Mouse (Mus musculus): Measurements from ENCODE around the gene Zfp598.
"Not testable (repeated sequence)": the region's sequence is repeated elsewhere in the genome, so short reads cannot be mapped to it uniquely, and the experiment has no call there.

The Zfp598 gene

DNA sequence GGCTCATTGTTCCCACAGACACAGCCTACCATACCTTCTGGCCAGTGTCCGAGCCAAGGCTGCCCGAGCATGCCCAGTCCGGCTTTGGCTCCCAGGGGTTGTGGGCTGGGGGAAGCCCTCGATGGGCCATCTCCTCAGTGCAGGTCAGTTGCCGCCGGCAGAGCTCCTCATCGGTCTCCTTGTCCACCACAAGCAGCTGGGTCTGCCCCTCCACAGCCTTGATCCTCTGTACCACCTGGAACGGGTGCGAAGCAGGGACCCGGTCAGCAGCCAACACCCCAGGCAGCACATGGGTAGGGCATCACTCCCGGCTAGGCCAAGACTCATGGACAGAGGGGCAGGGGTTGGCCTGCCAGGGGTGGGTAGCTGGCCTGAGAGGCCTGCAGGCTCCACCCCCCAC, 22.0 kb upstream of the Zfp598 start:
- DNase-seq (ENCODE audit: low spot score): no peak

DNA sequence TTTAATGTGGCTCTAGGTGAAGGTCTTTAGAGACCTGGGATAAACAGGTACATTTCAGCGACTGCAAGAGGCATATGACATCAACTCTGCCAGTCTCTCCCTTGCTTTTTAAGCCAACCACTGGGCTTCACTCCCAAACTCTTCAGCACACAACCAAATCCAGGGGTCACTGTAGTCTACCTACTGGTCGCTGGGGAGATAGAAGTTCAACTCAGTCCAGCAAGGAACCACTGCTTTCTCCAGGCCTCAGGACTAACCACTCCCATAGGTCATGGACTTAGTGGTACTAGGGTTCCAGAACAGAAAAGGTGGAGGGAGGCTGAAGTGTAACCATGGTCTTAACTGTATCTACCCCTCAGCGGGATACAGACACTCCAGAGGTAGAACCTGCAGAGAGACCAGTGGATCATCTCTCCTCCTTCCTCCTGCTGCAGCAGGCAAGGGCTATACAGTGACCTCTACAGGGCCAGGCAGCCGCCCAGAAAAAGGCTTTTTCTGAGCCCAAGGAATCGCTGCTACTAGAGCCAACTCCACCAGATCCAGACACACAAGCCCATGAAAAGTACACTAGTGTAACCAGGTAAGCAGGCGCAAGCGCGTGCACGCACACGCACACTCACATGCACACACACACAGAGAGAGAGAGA, 20.6 kb upstream of the Zfp598 start:
- DNase-seq (ENCODE audit: low spot score): no peak

DNA sequence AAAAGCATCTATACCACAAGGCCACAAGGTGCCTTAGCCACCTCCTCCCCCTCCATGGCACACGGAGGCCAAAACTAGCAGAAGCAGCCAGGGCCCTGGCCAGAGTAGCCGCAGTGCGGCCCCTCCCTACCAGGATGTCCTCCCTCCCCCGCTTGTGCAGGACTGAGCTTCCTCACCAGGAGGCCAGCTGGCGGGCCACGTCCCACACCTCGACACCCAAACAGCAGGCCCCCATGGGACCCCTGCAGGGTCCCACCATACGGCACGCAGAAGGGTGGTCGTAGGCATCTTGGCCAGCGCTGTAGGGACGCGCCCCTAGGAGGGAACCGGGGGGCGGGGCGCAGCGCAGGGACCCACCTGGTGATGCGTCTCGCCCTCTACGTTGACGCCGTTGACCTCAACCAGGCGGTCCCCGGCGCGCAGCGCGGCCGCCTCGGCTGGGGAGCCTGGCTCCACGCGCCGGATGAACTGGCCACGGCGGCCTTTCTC, 19.9 kb upstream of the Zfp598 start:
- DNase-seq (ENCODE audit: low spot score): no peak

DNA sequence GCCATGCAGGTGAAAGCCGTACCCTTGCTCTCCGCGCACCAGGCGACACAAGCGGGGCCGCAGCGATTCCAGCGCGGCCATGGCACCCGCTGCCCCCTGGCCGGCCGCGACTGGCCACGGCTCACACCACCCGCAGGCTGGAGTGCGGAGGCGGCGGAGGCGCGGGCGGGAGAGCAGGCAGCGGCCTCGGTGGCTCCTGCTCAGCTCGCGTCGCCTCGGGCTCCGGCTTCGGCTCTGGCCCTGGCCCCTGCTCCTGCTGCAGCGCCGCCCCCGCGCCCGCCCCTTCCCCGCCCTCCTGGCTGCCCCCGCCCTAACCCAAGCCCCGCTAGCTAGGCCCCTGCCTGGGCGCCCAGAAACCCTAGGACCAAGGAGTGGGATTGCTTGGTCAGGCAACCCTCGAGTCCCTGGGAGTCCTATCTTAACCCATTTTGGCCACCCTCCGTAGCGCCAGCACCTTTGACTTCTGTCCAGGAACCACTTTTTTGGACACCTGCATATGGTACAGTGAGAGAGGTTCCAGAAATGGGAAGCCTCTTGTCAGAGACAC, 19.3 kb upstream of the Zfp598 start, which contains the start of gene Slc9a3r2:
TSS of gene Slc9a3r2 (minus strand) at position 258 of the 547 bp plus-strand sequence.
- DNase-seq (ENCODE audit: low spot score): no peak

DNA sequence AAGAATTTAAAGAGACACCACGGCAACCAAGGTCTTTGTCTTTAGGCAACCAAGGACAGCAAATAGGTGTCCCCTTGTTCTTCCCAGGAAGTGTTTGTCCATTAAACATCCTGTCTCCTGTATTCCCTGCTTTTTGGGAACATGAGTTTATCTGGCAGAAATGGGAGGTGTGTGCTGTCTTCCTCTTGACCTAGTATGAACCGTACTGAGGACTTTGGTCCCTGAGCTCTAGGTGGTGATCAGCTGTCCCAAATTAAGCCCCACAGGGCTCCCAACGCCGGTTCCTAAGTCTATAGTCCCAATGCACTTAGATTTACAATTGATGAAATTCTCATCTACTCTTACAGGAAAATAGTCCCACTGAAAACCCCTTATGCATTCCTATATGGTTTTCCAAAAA, 18.7 kb upstream of the Zfp598 start:
- DNase-seq (ENCODE audit: low spot score): no peak

DNA sequence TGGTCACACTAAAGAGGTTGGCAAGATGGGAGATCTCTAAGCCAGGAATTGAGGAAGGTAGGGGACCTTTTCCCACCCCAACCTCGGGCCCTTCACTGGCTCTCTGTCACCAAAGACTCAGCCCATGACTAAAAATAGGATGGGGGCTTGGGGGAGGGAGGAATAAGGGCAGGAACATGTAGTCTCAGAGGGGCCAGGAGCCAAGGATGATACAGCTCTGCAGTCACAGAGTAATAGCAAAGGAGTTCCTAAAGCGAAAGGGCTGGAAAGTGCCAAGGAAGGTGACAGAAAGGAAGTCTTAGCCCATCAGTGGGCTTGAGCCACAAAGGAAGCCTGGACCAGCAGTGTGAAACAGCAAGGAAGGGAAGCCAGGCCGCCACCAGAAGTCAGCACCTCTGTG, 17.7 kb upstream of the Zfp598 start:
- no peak for DNase-seq (ENCODE audit: low spot score)

DNA sequence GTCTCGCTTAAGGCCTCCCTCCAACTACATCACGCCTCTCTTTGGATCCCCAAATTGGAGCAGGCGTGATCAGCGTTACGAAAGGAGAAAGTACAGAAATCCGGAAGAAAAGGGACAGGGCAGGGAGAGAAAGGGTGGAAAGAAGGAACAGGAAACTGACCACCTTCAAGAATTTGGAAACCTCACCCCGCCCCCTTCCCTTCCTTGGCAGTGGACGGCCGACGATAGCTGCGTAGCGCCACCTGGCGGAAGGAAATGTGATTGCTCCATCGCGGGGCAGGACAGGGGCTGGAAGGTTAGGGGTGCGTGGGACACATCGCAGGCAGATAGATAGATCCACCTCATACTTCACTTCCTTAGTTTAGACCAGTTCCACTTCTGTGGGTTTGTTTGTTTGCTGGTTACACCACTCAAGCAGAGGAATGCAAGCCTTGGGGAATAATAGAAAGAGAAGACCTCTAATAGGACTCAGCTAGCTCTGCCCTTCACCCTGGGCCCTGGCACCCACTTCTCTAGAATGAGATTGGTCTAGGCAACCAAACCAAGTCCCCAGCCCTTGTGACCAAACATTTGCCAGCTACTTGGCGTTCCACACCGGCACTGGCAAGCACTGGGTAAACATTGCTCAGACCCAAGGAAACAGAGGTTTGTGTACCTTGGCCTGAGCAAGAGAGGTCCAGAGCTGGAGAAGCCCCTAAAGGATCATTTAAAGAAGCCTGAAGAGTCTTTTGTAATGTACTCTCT, 15.3 kb upstream of the Zfp598 start:
- DNase-seq (ENCODE audit: low spot score): peak; percentile 75

DNA sequence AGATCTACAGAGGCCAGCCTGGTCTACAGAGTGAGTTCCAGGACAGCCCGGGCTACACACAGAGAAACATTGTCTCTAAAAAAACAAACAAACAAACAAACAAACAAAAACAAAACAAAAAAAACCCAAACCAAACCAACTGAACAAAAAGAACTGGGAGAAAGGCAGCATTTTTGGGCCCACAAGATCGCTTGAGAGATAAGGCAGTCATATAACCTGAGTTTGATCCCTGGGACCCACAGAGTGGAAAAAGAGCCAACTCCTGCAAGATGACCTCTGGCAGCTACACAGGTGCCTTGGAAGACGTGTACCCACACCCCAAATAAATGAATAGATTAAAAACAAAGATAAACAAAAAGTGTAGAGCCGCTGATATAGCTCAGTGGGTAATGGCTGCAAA, 14.5 kb upstream of the Zfp598 start:
- DNase-seq (ENCODE audit: low spot score): no peak

DNA sequence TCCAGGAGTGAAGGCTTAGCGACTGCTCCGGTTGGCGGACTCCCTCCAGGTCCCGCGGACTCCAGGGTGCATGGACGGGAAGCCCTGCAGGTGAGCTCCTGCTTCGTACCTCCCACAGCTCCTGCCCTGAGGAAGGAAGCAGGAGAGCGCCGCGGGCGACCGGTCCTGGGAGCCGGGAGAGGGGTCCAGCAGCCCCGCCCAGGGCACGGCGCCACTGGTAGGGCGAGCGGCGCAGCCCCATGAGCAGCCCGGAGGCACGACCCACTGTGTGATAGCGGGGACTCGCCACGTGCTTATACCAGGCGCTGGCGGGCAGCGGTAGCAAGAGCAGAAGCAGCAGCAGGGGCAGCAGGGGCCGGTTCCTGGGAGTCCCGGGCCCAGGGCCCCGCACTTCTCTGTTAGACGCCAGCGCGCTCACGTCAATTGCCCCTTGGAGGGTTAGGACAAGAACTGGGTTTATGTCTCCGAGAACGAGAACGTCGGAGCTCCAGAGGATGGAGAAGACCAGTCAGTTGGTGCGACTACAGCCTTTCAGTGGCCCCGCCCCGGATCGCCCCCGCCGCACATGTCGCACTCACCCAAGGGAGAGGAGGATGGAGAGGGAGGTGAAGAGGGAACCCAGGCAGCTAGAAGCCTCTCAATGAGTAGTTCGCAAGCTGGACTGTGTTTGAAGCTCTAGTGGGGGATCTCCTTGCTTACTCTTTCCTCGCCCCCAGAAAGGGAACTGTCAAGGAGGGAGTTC, 11.3 kb upstream of the Zfp598 start, which contains the start of gene Npw:
TSS of gene Npw (minus strand) at position 441 of the 742 bp plus-strand sequence.
- no peak for DNase-seq (ENCODE audit: low spot score)

DNA sequence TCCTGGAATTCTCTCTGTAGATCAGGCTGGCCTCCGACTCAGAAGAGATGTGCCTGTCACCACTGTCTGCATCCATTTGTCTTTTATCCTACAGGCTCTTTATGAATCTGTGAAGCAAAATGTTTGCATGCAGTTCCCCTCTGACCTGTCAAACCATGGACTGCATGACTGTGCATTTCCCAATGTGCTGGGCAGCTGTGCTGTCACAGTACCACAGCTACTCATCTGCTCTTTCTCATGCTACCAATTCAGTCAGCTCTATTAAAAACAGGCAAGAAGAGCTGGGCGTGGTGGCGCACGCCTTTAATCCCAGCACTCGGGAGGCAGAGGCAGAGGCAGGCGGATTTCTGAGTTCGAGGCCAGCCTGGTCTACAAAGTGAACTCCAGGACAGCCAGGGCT, 2.5 kb upstream of the Zfp598 start:
- not testable (repeated sequence) for DNase-seq (ENCODE audit: low spot score)

DNA sequence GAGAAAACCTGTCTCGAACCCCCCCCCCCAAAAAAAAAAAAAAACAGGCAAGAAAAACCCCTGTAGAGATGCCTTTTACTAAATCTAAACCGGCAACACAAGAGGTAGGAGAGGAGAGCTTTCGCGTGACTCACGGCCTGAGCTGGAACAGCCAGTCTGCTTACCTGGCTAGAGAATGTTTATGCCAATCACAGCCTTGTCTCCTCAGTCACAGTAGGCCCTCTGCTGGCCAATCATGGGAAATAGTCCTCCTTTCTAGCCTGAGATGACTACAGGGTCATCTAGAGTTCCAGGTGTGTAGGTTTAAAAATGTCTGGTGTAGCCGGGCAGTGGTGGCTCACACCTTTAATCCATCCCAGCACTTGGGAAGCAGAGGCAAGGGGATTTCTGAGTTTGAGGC, 2.1 kb upstream of the Zfp598 start:
- no peak for DNase-seq (ENCODE audit: low spot score)

DNA sequence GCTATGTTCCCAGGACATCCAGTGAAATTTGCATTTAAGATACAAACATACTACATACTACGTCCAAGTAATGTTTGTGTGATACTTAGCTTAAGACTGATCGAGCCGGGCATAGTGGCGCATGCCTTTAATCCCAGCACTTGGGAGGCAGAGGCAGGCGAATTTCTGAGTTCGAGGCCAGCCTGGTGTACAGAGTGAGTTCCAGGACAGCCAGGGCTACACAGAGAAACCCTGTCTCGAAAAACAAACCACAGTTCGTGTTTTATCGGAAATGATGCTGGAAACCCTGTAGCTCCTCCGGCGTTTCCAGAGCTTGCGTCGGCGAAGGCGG, 308 bp upstream of the Zfp598 start:
- not testable (repeated sequence) for DNase-seq (ENCODE audit: low spot score)

DNA sequence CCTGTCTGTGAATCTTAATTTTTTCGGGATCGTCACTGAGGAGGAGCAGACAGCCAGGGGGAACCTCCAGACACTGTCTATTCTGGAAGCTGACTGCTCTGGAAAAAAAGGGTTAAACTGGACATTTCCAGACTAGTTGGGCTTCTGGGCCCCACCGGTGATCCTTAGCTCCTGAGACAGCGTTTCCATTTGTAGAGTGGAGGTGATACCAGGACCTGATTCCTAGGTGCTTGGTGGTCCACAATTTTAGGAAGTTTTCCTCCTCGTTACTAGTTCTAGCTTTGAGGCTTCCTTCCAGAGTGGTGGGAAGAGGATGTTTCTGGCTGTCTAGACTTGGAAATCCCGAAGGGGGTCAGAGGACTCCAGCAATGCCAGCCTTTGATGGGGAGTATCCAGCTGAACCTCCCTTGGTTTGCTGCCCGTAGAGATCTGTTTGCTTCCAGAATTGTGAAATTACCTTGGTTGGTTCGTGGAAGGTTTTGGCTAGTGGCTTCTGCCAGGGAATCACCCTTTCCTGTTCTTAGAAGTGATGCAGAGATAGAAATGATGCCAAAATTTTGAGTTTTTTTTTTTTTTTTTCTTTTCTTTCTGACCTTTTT, 858 bp downstream of the Zfp598 start:
- DNase-seq (ENCODE audit: low spot score): no peak

DNA sequence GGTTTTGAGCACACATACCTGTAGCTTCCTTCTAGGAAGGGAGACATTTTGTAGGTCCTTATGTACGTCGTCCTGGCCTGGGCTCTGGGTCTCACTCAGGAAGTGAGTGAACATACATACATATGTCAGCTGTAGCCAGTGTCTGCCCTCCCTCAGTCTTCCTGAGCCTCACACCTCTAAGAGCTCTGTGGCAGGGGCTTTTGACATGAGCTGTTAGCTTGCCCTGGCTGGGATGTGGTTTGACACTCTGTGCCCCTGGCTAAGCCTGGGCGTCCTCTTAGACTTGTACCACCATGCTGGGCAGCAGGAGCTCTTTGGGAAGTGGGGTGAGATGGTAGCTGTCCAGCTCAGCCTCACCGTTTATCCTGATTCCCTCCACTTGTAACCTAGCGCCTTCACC, 1.9 kb downstream of the Zfp598 start:
- no peak for DNase-seq (ENCODE audit: low spot score)

DNA sequence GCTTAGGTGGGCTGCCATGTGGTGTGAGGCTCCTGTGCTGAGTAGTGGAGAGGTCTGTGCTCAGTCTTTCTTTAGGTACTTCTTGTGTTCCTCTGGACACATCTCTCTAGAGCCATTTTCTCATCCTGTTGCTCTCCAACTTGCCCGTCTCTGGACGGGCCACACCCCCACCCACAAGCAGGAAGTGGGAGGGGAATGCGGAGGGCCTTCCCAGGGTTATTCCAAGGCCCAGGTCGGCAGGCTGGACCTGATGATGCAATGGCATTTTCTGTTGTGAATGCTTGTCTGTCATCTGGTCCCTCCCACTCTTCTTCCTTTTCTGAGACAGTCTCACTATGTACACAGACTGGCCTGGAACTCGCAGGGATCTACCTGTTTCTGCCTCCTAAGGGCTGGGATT, 2.7 kb downstream of the Zfp598 start:
- no peak for DNase-seq (ENCODE audit: low spot score)

DNA sequence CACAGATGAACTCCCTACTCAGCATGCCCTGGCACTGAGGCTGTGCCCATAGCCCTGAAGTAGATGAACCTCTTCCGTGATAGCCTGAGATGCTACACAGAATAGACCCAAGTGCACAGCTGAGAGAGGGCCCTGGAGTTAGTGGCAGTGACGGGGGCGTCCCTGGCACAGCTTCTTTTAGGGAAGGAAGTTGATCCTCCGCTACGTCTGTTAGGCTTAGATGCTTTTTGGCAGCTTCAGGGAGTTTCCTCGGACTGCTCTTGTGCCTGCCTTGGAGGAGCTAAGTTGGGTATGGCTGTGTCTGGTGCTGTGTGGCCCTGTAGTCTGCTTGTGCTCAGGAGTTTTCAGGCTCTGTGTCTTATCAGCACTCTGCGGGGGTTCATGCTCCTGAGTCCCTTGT, 4.8 kb downstream of the Zfp598 start:
- DNase-seq (ENCODE audit: low spot score): no peak

DNA sequence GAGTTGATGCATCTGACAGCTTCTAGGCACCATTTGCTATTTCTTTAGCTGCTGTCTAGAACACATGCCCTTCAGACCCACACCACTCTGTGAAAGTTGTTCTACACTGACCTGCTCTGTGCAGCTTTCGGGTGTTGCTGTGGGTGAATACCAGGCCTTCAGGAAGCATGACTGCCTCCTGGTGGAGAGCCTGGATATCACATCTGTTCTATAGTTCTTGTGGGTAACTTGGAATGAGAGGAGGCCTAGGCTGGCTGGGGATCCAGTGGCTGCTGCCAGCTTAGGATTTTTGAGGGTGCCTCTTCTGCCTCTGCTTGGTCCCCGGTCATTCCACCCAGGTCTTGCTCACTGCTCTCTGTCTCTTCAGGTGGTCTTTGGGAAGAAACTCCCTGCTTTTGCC, 6.7 kb downstream of the Zfp598 start:
- no peak for DNase-seq (ENCODE audit: low spot score)

DNA sequence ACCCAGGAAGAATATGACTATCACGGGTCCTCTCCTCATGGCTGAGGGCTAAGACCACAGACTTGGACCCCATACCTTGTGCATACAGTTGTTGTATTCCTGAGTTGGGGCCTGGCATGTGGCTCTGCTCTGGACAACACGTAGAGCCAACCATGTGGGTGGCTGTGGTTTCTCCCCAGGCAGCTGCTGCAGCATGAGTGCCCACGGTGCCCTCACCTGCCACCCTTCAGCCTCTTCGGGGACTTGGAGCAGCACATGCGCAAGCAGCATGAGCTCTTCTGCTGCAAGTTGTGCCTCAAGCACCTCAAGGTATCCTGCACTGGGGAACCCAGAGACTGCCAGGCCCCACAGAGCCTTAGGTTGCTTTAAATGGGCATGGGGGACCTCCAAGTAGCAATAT, 7.4 kb downstream of the Zfp598 start:
- DNase-seq (ENCODE audit: low spot score): no peak

DNA sequence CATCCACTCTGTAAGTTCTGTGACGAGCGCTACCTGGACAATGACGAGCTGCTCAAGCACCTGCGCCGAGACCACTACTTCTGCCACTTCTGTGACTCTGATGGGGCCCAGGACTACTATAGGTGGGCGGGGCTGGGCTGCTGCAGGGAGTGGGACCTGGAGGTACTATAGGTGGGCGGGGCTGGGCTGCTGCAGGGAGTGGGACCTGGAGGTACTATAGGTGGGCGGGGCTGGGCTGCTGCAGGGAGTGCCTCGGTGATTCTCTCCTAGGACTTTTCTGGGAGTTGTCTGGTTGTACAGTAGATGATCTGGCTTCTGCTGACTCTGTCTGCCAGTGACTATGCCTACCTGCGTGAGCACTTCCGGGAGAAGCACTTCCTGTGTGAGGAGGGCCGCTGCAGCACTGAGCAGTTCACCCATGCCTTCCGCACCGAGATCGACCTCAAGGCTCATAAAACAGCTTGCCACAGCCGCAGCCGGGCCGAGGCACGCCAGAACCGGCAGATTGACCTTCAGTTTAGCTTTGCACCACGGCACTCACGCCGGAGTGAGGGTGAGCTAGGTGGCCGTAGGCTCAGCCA, 8.1 kb downstream of the Zfp598 start:
- no peak for DNase-seq (ENCODE audit: low spot score)

DNA sequence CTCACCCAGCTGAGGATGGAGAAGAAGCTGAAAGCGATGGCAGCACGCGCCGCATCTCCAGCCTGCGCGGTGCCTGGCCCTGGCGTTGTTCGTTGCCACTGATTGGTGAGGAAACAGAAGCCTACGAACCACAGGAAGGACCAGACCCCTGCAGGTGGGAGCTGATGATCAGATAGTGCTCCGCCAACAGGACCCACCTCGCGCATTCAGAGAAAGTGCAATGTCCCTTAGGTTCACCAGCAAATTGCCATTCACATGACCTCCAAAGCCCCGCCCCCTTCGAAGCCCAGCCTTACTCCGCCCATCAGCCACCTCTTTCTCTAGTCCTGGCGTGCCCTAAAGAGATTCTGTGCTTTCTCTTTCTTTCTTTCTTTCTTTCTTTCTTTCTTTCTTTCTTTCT, 17.0 kb downstream of the Zfp598 start:
- no peak for DNase-seq (ENCODE audit: low spot score)

DNA sequence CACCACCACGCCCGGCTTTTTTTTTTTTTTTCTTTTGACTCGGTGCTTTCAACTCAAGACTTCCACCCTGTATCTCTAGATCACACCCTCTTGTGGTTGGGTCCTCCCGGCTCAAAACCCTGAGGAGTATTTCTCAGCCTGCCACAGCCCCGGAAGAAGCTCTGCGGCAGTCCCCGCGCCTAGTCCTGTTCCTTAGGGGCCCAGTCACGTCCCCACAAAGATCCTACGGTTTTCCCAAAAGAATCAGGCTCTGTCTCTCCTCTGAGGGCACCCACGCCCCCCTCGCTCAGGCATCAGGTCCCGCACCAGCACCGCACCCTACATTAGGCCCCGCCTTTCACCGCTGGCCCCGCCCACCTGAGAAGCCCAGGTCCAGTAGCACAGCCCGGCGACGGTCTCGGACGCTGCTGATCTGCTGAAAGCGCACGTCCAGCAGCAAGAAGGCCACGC, 17.7 kb downstream of the Zfp598 start:
- no peak for DNase-seq (ENCODE audit: low spot score)

DNA sequence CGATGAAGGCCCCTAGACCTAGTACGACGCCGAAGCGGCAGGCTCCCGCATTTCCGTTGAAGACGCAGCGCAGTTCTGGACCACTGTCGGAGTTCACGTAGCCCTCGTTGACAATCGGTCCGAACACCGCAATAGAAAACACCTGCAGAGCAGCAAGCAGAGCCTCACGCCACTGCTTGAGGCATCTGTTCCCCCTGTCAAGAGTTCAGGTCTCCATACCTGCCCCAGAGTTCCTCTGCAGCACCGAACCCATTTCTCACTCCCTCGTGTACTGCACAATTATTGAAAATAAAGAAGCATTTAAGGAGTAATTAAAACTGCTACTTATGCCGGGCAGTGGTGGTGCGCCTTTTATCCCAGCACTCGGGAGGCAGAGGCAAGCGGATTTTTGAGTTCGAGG, 18.1 kb downstream of the Zfp598 start:
- no peak for DNase-seq (ENCODE audit: low spot score)

Data from ovary, postnatal 14 days (tissue).